ENCODE assay signal across 8 mouse cellular contexts in the genomic region with DNA sequence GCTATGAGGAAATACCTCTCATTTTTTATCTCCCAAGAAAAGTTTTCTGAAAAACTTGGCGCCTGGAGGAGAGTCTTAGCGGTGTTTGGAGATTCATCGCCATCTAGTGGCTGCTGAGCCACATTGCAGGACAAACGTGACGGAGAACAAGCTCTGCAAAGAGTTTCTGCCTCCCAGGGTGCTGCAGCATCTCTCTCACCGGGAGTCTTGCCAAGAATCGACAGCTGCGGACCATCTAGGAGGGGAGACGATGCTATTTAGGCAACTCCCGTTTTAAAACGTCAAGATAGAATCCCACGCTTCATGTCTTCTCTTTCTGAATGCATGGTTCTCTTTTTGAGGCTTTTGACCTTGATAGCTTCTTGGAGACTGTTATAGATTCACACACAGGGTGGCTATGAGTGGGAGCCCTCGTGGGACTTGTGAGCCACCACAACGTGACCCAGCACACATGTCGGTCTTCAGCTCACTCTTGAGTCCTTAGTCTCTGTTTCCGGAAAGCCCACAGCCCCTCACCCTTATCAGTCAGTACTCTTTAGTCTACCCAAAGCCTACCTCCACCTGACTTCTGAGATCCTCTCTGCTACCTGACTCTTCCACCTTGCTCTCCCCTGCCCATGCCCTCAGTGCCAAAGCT.
DNase-seq lines count a peak whose midpoint lies in the region; ATAC-seq and TF ChIP-seq lines count a peak whose summit lies in the region.

No protein-coding gene starts in this region.

- no peak overlapping the region for H3K4me3 ChIP-seq in hindbrain, embryonic 11.5 days (ENCODE audit: low read depth, low read length)
- H3K4me3 ChIP-seq in lung, postnatal 0 days (ENCODE audit: low read depth, low read length): no peak overlapping the region

- peak; percentile 62 for DNase-seq in MEL-GATA-1-ER (ENCODE audit: extremely low read depth, low read depth)
- peak; percentile 70 for DNase-seq in cerebellum, adult 9-10 months
- DNase-seq in frontal cortex, postnatal 10 days (ENCODE audit: low spot score in 2 of 2): peak; percentile 88 to 89
- DNase-seq in hindbrain, embryonic 11.5 days (ENCODE audit: low spot score): peak; percentile 85
- peak; percentile 88 for DNase-seq in layer of hippocampus, adult 9-11 months
- DNase-seq in lung, postnatal 0 days (ENCODE audit: low spot score): peak; percentile 96
- DNase-seq in ovary, postnatal 10 days (ENCODE audit: low spot score): peak; percentile 65
- peak; percentile 54 for DNase-seq in thymus, postnatal 14 days

- no peak overlapping the region for H3K27ac ChIP-seq in hindbrain, embryonic 11.5 days (ENCODE audit: low read depth, low read length)
- no peak overlapping the region for H3K27ac ChIP-seq in lung, postnatal 0 days (ENCODE audit: low read length)

- peak; percentile 85 for TF ChIP-seq CTCF in lung, postnatal 0 days (IDR thresholded peaks at IDR 0.05)

- 0 out of 2 replicates have a peak overlapping the region, but pooled peaks have one; percentile 3 for H3K4me2 ChIP-seq in hindbrain, embryonic 11.5 days (replicated peaks; ENCODE audit: low read depth, low read length)
- H3K4me2 ChIP-seq in lung, postnatal 0 days (replicated peaks; ENCODE audit: low read depth, low read length): peak overlapping the region; percentile 32

- ATAC-seq in hindbrain, embryonic 11.5 days (ENCODE audit: low FRiP score): peak; percentile 72
- peak; percentile 85 for ATAC-seq in lung, postnatal 0 days

- WGBS in hindbrain, embryonic 11.5 days: 14% methylated on average over 16 of the region's 16 CpGs
- WGBS in lung, postnatal 0 days: 9% methylated on average over 16 of the region's 16 CpGs

- TF ChIP-seq EP300 in lung, postnatal 0 days (IDR thresholded peaks at IDR 0.05): peak; percentile 63; the same call in 1 of the 2 replicates

- H3K4me1 ChIP-seq in hindbrain, embryonic 11.5 days (replicated peaks; ENCODE audit: control insufficient read depth, insufficient read depth, low read length): no peaks in the 10 kb centered on the region
- 0 out of 2 replicates have a peak, but pooled peaks cover 2% of the 10 kb centered on the region for H3K4me1 ChIP-seq in lung, postnatal 0 days (ENCODE audit: insufficient read depth, low read depth, low read length)

- no peaks in the 10 kb centered on the region for H3K27me3 ChIP-seq in hindbrain, embryonic 11.5 days (ENCODE audit: control insufficient read depth, insufficient read depth, low read length)
- no peaks in the 10 kb centered on the region for H3K27me3 ChIP-seq in lung, postnatal 0 days (replicated peaks; ENCODE audit: insufficient read depth, low read length)

- no peaks in the 10 kb centered on the region for H3K9me3 ChIP-seq in hindbrain, embryonic 11.5 days (ENCODE audit: control insufficient read depth, low read length)
- H3K9me3 ChIP-seq in lung, postnatal 0 days (ENCODE audit: low read length): no peaks in the 10 kb centered on the region

- H3K36me3 ChIP-seq in hindbrain, embryonic 11.5 days (ENCODE audit: control insufficient read depth, insufficient read depth, low read length): no peaks in the 10 kb centered on the region
- no peaks in the 10 kb centered on the region for H3K36me3 ChIP-seq in lung, postnatal 0 days (ENCODE audit: insufficient read depth, low read length)

- H3K9ac ChIP-seq in hindbrain, embryonic 11.5 days (ENCODE audit: low read depth, low read length): no peak overlapping the region
- H3K9ac ChIP-seq in lung, postnatal 0 days (replicated peaks; ENCODE audit: low read depth): no peak overlapping the region
